Mouse (Mus musculus) hindbrain, embryonic 16.5 days (tissue): ENCODE measurements around the gene Dnajc8. TPM values are rescaled to one million over a fixed set of nuclear protein-coding genes. Genes with fewer than 3 reads are reported as not detected.
"Not testable (repeated sequence)": the region's sequence is repeated elsewhere in the genome, so short reads cannot be mapped to it uniquely, and the experiment has no call there.

Source experiments
- ATAC-seq: fragments of 200-750 bp; cut with Nextera tagmentation; 2 replicates; pipeline ENCODE4 v1.8.0; 2017; ENCODE audit warnings: moderate TSS enrichment, moderate library complexity
- H3K27ac ChIP-seq: fragments of 300-500 bp; sonication (generic); 2 replicates; pipeline ENCODE4 v1.5.1; 2014; ENCODE audit warnings: low read depth, mild to moderate bottlenecking, control low read depth, low read length, moderate library complexity
- H3K27me3 ChIP-seq: fragments of 300-500 bp; sonication (generic); replicated peaks from 2 replicates; pipeline ENCODE4 v1.6.1; 2014; ENCODE audit warnings: low read length; ENCODE audit not compliant: control insufficient read depth, insufficient read depth
- H3K36me3 ChIP-seq: fragments of 300-500 bp; sonication (generic); 2 replicates; pipeline ENCODE4 v1.6.1; 2014; ENCODE audit warnings: mild to moderate bottlenecking, low read length, moderate library complexity, mixed read lengths; ENCODE audit not compliant: control insufficient read depth, insufficient read depth
- H3K4me1 ChIP-seq: fragments of 300-500 bp; sonication (generic); 2 replicates; pipeline ENCODE4 v1.6.1; 2014; ENCODE audit warnings: low read depth, low read length; ENCODE audit not compliant: control insufficient read depth, insufficient read depth
- H3K4me2 ChIP-seq: fragments of 300-500 bp; sonication (generic); 2 replicates; pipeline ENCODE4 v1.6.1; 2014; ENCODE audit warnings: mild to moderate bottlenecking, low read length, control low read depth, moderate library complexity
- H3K4me3 ChIP-seq: fragments of 300-500 bp; sonication (generic); 2 replicates; pipeline ENCODE4 v1.5.1; 2014; ENCODE audit warnings: mild to moderate bottlenecking, low read length, control low read depth, moderate library complexity
- H3K9ac ChIP-seq: fragments of 300-500 bp; sonication (generic); 2 replicates; pipeline ENCODE4 v1.6.1; 2014; ENCODE audit warnings: low read depth, mild to moderate bottlenecking, control low read depth, low read length, moderate library complexity
- H3K9me3 ChIP-seq: fragments of 300-500 bp; sonication (generic); 2 replicates; pipeline ENCODE4 v1.6.1; 2014; ENCODE audit warnings: mild to moderate bottlenecking, low read length, moderate library complexity; ENCODE audit not compliant: control insufficient read depth
- WGBS: fragments of 180-500 bp; shearing (Covaris S2); extraction: QIAGEN DNeasy Blood & Tissue Kit; methylation state at CpG from one replicate; pipeline ENCODE4 v1.1.7; 2014; 5-methylcytosine and 5-hydroxymethylcytosine counted together
- polyA plus RNA-seq: library from polyadenylated mRNA; unstranded; fragments of >200 nt; fragmentation: Nextera tagmentation; extraction: Ambion mirVana; gene quantifications from 2 replicates; pipeline ENCODE4 v1.2.1, GENCODE M21; 2015

Dnajc8 gene
- polyA plus RNA-seq, 1 experiment from 2014 or later = 130 TPM

GRCm38 (mm10) chr4:132598861-132599260 is 63.5 kb downstream of the Dnajc8 start:
- Histone ChIP-seq H3K9me3 (no peaks in the 10 kb centered on the region), H3K27ac (no peak overlapping the region), H3K9ac (no peak overlapping the region), H3K27me3 (no peaks in the 10 kb centered on the region), H3K4me1 (no peaks in the 10 kb centered on the region), H3K4me2 (no peak overlapping the region), H3K4me3 (no peak overlapping the region), H3K36me3 (no peaks in the 10 kb centered on the region)
- ATAC-seq = no peak
- WGBS = 80% methylated on average over 2 of the region's 2 CpGs

GRCm38 (mm10) chr4:132599764-132600163 is 64.4 kb downstream of the Dnajc8 start:
- Histone ChIP-seq H3K27ac (no peak overlapping the region), H3K4me3 (no peak overlapping the region), H3K4me2 (no peak overlapping the region), H3K9me3 (no peaks in the 10 kb centered on the region), H3K27me3 (no peaks in the 10 kb centered on the region), H3K9ac (no peak overlapping the region), H3K36me3 (no peaks in the 10 kb centered on the region), H3K4me1 (no peaks in the 10 kb centered on the region)
- 88% methylated on average over 3 of the region's 3 CpGs for WGBS
- ATAC-seq = no peak

GRCm38 (mm10) chr4:132600465-132600864 is 65.1 kb downstream of the Dnajc8 start:
- no peaks in the 10 kb centered on the region for H3K9me3 ChIP-seq
- H3K36me3 ChIP-seq = no peaks in the 10 kb centered on the region
- no peak overlapping the region for H3K4me3 ChIP-seq
- no peak overlapping the region for H3K27ac ChIP-seq
- H3K9ac ChIP-seq = no peak overlapping the region
- H3K4me2 ChIP-seq = no peak overlapping the region
- 74% methylated on average over 6 of the region's 6 CpGs for WGBS
- no peak for ATAC-seq
- no peaks in the 10 kb centered on the region for H3K4me1 ChIP-seq
- no peaks in the 10 kb centered on the region for H3K27me3 ChIP-seq

GRCm38 (mm10) chr4:132601242-132601641 is 65.9 kb downstream of the Dnajc8 start:
- H3K27me3 ChIP-seq, H3K27ac ChIP-seq, H3K9me3 ChIP-seq, H3K4me1 ChIP-seq, ATAC-seq, H3K4me3 ChIP-seq, H3K9ac ChIP-seq, H3K36me3 ChIP-seq, H3K4me2 ChIP-seq: not testable (repeated sequence)
- WGBS = 83% methylated on average over 5 of the region's 5 CpGs

Other genes with a start within 250 kb of the Dnajc8 start
- gene Rab42, start 232.2 kb upstream of the Dnajc8 start, polyA plus RNA-seq = 3.9 and 4.8 TPM in 2 replicates
- 75.2 and 77.9 TPM in 2 replicates for gene Trnau1ap, start 206.0 kb upstream of the Dnajc8 start, polyA plus RNA-seq
- gene Rcc1, start 181.9 kb upstream of the Dnajc8 start, polyA plus RNA-seq = 31.5 and 35.2 TPM in 2 replicates
- 5.0 and 7.0 TPM in 2 replicates for gene Phactr4, start 113.1 kb upstream of the Dnajc8 start, polyA plus RNA-seq
- gene Med18, start 71.6 kb upstream of the Dnajc8 start, polyA plus RNA-seq = 14.7 and 15.2 TPM in 2 replicates
- gene Sesn2, start 25.0 kb upstream of the Dnajc8 start, polyA plus RNA-seq = 13.3 and 14.6 TPM in 2 replicates
- 1,157 and 1,329 TPM in 2 replicates for gene Atpif1, start 1.9 kb upstream of the Dnajc8 start, polyA plus RNA-seq
- 0.39 and 0.48 TPM in 2 replicates for gene Ptafr, start 28.5 kb downstream of the Dnajc8 start, polyA plus RNA-seq
- gene Eya3, start 103.4 kb downstream of the Dnajc8 start, polyA plus RNA-seq = 9.5 and 12.1 TPM in 2 replicates
- 6.2 and 6.4 TPM in 2 replicates for gene Xkr8, start 197.0 kb downstream of the Dnajc8 start, polyA plus RNA-seq
- 0.64 and 1.2 TPM in 2 replicates for gene Smpdl3b, start 221.7 kb downstream of the Dnajc8 start, polyA plus RNA-seq
- gene Rpa2, start 232.8 kb downstream of the Dnajc8 start, polyA plus RNA-seq = 40.7 and 43.6 TPM in 2 replicates